Mouse (Mus musculus) layer of hippocampus, adult 8-10 months (tissue): ENCODE data around the gene Nap1l3. TPM values are rescaled to one million over a fixed set of nuclear protein-coding genes. Genes with fewer than 3 reads are reported as not detected.
A peak's percentile ranks its signal among the peaks of the same experiment; 100 is the strongest.

Experiments used
- DNase-seq, 2 experiments: peaks; one replicate each; pipeline ENCODE4 v3.0.0; 2022; ENCODE audit warnings: low spot score in 2 of 2
- total RNA-seq, 4 experiments: library from RNA; stranded (reverse); gene quantifications; 2 replicates each; pipeline ENCODE4 v1.2.4; 2022

The Nap1l3 gene
- 10 to 100 TPM; 35.1 to 44.5 (median 40.5) TPM for total RNA-seq

- peak; percentile 75 to 89 for DNase-seq
Observed at GRCm38 (mm10) chrX:122396781-122397581, at the start of gene Nap1l3. Nap1l3 (minus strand) TSS chrX:122397401.

GRCm38 (mm10) chrX:122397652-122398051 is 451 bp upstream of the Nap1l3 start:
- DNase-seq: no peak
